Mouse (Mus musculus): ENCODE data around the gene S1pr2.

- TF ChIP-seq POLR2A (IDR thresholded peaks at IDR 0.05; ENCODE audit: borderline replicate concordance, low read depth, low read length) (no peak), CTCF (IDR thresholded peaks at IDR 0.05; ENCODE audit: low read depth, low read length) (no peak)
Observed at GRCm38 (mm10) chr9:20966008-20966407, 10.6 kb downstream of the S1pr2 start.
